Mouse (Mus musculus): ENCODE data around the gene Rbm17.

GRCm38 (mm10) chr2:11542640-11543039, 61.3 kb downstream of the Rbm17 start:
- TF ChIP-seq CTCF (IDR thresholded peaks at IDR 0.05; ENCODE audit: low read depth, low read length) (peak; percentile 50), POLR2A (IDR thresholded peaks at IDR 0.05; ENCODE audit: borderline replicate concordance, low read depth, low read length) (no peak)
